ENCODE assay signal across 7 mouse cellular contexts in genomic region chr7:16874756-16875309, GRCm38 (mm10). TPM values are rescaled to one million over a fixed set of nuclear protein-coding genes. Genes with fewer than 3 reads are reported as not detected.
DNase-seq lines count a peak whose midpoint lies in the region; ATAC-seq lines count a peak whose summit lies in the region.

No protein-coding gene starts in this region.

- no peaks in the 10 kb centered on the region; the same call in none of the 2 replicates for H3K4me1 ChIP-seq in embryonic facial prominence, embryonic 11.5 days (ENCODE audit: control insufficient read depth, insufficient read depth, low read length)
- peaks cover 43% of the 10 kb centered on the region for H3K4me1 ChIP-seq in limb, embryonic 10.5 days
- H3K4me1 ChIP-seq in midbrain, embryonic 13.5 days (replicated peaks) = peaks cover 32% of the 10 kb centered on the region

- peak overlapping the region; percentile 71; the same call in 1 of the 2 replicates for H3K4me2 ChIP-seq in embryonic facial prominence, embryonic 11.5 days (ENCODE audit: low read depth, low read length)
- peak overlapping the region; percentile 90 for H3K4me2 ChIP-seq in midbrain, embryonic 13.5 days (replicated peaks)

- H3K4me3 ChIP-seq in embryonic facial prominence, embryonic 11.5 days (ENCODE audit: low read depth, low read length) = peak overlapping the region; percentile 89
- H3K4me3 ChIP-seq in limb, embryonic 10.5 days = peak overlapping the region; percentile 94
- H3K4me3 ChIP-seq in midbrain, embryonic 13.5 days (replicated peaks) = peak overlapping the region; percentile 75

- no peaks in the 10 kb centered on the region for H3K9me3 ChIP-seq in embryonic facial prominence, embryonic 11.5 days (replicated peaks; ENCODE audit: control insufficient read depth, low read length)
- H3K9me3 ChIP-seq in limb, embryonic 10.5 days (replicated peaks) = no peaks in the 10 kb centered on the region
- no peaks in the 10 kb centered on the region for H3K9me3 ChIP-seq in midbrain, embryonic 13.5 days

- WGBS in embryonic facial prominence, embryonic 11.5 days = under 1% methylated on average over 33 of the region's 33 CpGs
- WGBS in limb, embryonic 10.5 days = under 1% methylated on average over 33 of the region's 33 CpGs
- 0% methylated on average over 33 of the region's 33 CpGs for WGBS in midbrain, embryonic 13.5 days

- H3K27ac ChIP-seq in embryonic facial prominence, embryonic 11.5 days (replicated peaks; ENCODE audit: low read depth, low read length) = peak overlapping the region; percentile 94
- H3K27ac ChIP-seq in limb, embryonic 10.5 days = peak overlapping the region; percentile 96
- peak overlapping the region; percentile 88 for H3K27ac ChIP-seq in midbrain, embryonic 13.5 days

- no peaks in the 10 kb centered on the region; the same call in 1 of the 2 replicates for H3K36me3 ChIP-seq in embryonic facial prominence, embryonic 11.5 days (replicated peaks; ENCODE audit: control insufficient read depth, insufficient read depth, low read depth, low read length)
- H3K36me3 ChIP-seq in limb, embryonic 10.5 days = peaks cover 46% of the 10 kb centered on the region
- H3K36me3 ChIP-seq in midbrain, embryonic 13.5 days = peaks cover 11% of the 10 kb centered on the region

- ATAC-seq in embryonic facial prominence, embryonic 11.5 days (replicated peaks; ENCODE audit: insufficient number of reproducible peaks, low FRiP score, low TSS enrichment, low read depth) = peak; percentile 91
- ATAC-seq in granulocyte monocyte progenitor cell, adult 5-6 weeks (replicated peaks; ENCODE audit: poor library complexity, severe bottlenecking) = peak; percentile 85
- peak; percentile 97 for ATAC-seq in midbrain, embryonic 13.5 days

- peak; percentile 99 for DNase-seq in adrenal gland, postnatal 14 days
- DNase-seq in embryonic facial prominence, embryonic 11.5 days (ENCODE audit: low spot score) = peak; percentile 100
- peak; percentile 100 for DNase-seq in kidney, adult 11 months
- peak; percentile 99 for DNase-seq in limb, embryonic 10.5 days (ENCODE audit: low spot score)
- peak; percentile 94 for DNase-seq in spleen, adult 12 weeks (ENCODE audit: low spot score)

- peak overlapping the region; percentile 90 for H3K9ac ChIP-seq in embryonic facial prominence, embryonic 11.5 days (replicated peaks; ENCODE audit: low read length)
- H3K9ac ChIP-seq in midbrain, embryonic 13.5 days (replicated peaks) = peak overlapping the region; percentile 86

- H3K27me3 ChIP-seq in embryonic facial prominence, embryonic 11.5 days (ENCODE audit: control insufficient read depth, insufficient read depth, low read length) = no peaks in the 10 kb centered on the region
- no peaks in the 10 kb centered on the region for H3K27me3 ChIP-seq in limb, embryonic 10.5 days (ENCODE audit: low read depth, poor library complexity, severe bottlenecking)
- no peaks in the 10 kb centered on the region for H3K27me3 ChIP-seq in midbrain, embryonic 13.5 days

RNA-seq across cellular contexts. Expression of gene Dact3, which starts 0.3 kb away (rescaled TPM):
- total RNA-seq in adrenal gland, postnatal 14 days (2021) = 2.6 and 4.1 TPM in 2 replicates
- 11.5 and 12.2 TPM in 2 replicates for polyA plus RNA-seq in embryonic facial prominence, embryonic 11.5 days (2014; fragmentation: Nextera tagmentation; extraction: Ambion mirVana)
- not detected in 2 replicates for total RNA-seq in granulocyte monocyte progenitor cell, adult 5-6 weeks (2014; fragmentation: Nextera tagmentation)
- 0.31 and 0.69 TPM in 2 replicates for total RNA-seq in granulocyte monocyte progenitor cell, adult 5-6 weeks (2017)
- polyA plus RNA-seq in limb, embryonic 10.5 days (2016; fragmentation: Nextera tagmentation; extraction: Ambion mirVana) = 7.0 and 8.2 TPM in 2 replicates
- 2.8 and 2.9 TPM in 2 replicates for polyA plus RNA-seq in midbrain, embryonic 13.5 days (2015; fragmentation: Nextera tagmentation; extraction: Ambion mirVana)

RNA-seq across cellular contexts. Expression of gene Gng8, which starts 16.8 kb away (rescaled TPM):
- 0.59 and 0.60 TPM in 2 replicates for total RNA-seq in adrenal gland, postnatal 14 days (2021)
- polyA plus RNA-seq in embryonic facial prominence, embryonic 11.5 days (2014; fragmentation: Nextera tagmentation; extraction: Ambion mirVana) = 16.0 and 19.8 TPM in 2 replicates
- total RNA-seq in granulocyte monocyte progenitor cell, adult 5-6 weeks (2014; fragmentation: Nextera tagmentation) = not detected in 2 replicates
- 0.26 and 0.62 TPM in 2 replicates for total RNA-seq in granulocyte monocyte progenitor cell, adult 5-6 weeks (2017)
- polyA plus RNA-seq in limb, embryonic 10.5 days (2016; fragmentation: Nextera tagmentation; extraction: Ambion mirVana) = 15.4 and 18.5 TPM in 2 replicates
- polyA plus RNA-seq in midbrain, embryonic 13.5 days (2015; fragmentation: Nextera tagmentation; extraction: Ambion mirVana) = 23.4 and 30.8 TPM in 2 replicates

RNA-seq across cellular contexts. Expression of gene Ptgir, which starts 31.5 kb away (rescaled TPM):
- total RNA-seq in adrenal gland, postnatal 14 days (2021) = 1.2 and 2.6 TPM in 2 replicates
- polyA plus RNA-seq in embryonic facial prominence, embryonic 11.5 days (2014; fragmentation: Nextera tagmentation; extraction: Ambion mirVana) = 0.87 and 1.1 TPM in 2 replicates
- 1.1 and 1.2 TPM in 2 replicates for total RNA-seq in granulocyte monocyte progenitor cell, adult 5-6 weeks (2014; fragmentation: Nextera tagmentation)
- total RNA-seq in granulocyte monocyte progenitor cell, adult 5-6 weeks (2017) = 2.2 and 2.6 TPM in 2 replicates
- polyA plus RNA-seq in limb, embryonic 10.5 days (2016; fragmentation: Nextera tagmentation; extraction: Ambion mirVana) = 0.18 and 0.43 TPM in 2 replicates
- polyA plus RNA-seq in midbrain, embryonic 13.5 days (2015; fragmentation: Nextera tagmentation; extraction: Ambion mirVana) = 0.41 and 0.54 TPM in 2 replicates

RNA-seq across cellular contexts. Expression of gene Prkd2, which starts 32.1 kb away (rescaled TPM):
- total RNA-seq in adrenal gland, postnatal 14 days (2021) = 25.0 and 35.4 TPM in 2 replicates
- polyA plus RNA-seq in embryonic facial prominence, embryonic 11.5 days (2014; fragmentation: Nextera tagmentation; extraction: Ambion mirVana) = 10.1 and 11.4 TPM in 2 replicates
- 9.6 and 14.6 TPM in 2 replicates for total RNA-seq in granulocyte monocyte progenitor cell, adult 5-6 weeks (2014; fragmentation: Nextera tagmentation)
- total RNA-seq in granulocyte monocyte progenitor cell, adult 5-6 weeks (2017) = 3.4 and 11.9 TPM in 2 replicates
- polyA plus RNA-seq in limb, embryonic 10.5 days (2016; fragmentation: Nextera tagmentation; extraction: Ambion mirVana) = 15.0 and 15.6 TPM in 2 replicates
- polyA plus RNA-seq in midbrain, embryonic 13.5 days (2015; fragmentation: Nextera tagmentation; extraction: Ambion mirVana) = 6.4 and 6.6 TPM in 2 replicates

RNA-seq across cellular contexts. Expression of gene Calm3, which starts 49.1 kb away (rescaled TPM):
- total RNA-seq in adrenal gland, postnatal 14 days (2021) = 222 and 231 TPM in 2 replicates
- 227 and 237 TPM in 2 replicates for polyA plus RNA-seq in embryonic facial prominence, embryonic 11.5 days (2014; fragmentation: Nextera tagmentation; extraction: Ambion mirVana)
- total RNA-seq in granulocyte monocyte progenitor cell, adult 5-6 weeks (2014; fragmentation: Nextera tagmentation) = 188 and 246 TPM in 2 replicates
- total RNA-seq in granulocyte monocyte progenitor cell, adult 5-6 weeks (2017) = 463 and 465 TPM in 2 replicates
- polyA plus RNA-seq in limb, embryonic 10.5 days (2016; fragmentation: Nextera tagmentation; extraction: Ambion mirVana) = 127 and 134 TPM in 2 replicates
- polyA plus RNA-seq in midbrain, embryonic 13.5 days (2015; fragmentation: Nextera tagmentation; extraction: Ambion mirVana) = 297 and 325 TPM in 2 replicates

Comparison
In these comparisons a context has a peak if more than half of its experiments do, and no peak if none do; other contexts are left out.
1. Peak in every context shown above with its lines: DNase-seq, ATAC-seq, H3K4me3 ChIP-seq and H3K27ac ChIP-seq.